Mouse (Mus musculus): Measurements from ENCODE around the gene Bcor. TPM values are rescaled to one million over a fixed set of nuclear protein-coding genes. Genes with fewer than 3 reads are reported as not detected.

Gene Bcor
- total RNA-seq, 2 experiments from 2014 or later, result 14.7 to 20.1 TPM

DNA sequence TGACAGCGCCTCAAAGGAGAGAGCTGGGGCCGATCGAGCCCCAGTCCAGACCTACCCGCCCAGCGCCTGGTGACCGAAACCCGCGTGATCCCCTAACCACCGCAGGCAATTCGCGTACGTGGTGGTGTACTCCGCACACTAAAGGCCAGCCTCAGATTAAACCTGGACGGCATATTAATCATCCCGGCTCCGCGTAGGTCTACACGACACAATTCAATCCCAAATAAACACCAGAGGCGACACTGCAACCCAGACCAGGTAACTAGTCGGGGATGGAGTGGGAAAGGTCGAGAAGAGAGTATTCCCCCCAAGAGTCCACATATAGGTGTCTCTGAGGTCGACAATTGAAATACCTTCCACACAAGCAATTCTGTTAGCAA lies 82.6 kb downstream of the Bcor start:
- no peak for DNase-seq
- intact Hi-C loops (cut with DNase I; ENCODE audit: low total_unique reads), result no loop called here

DNA sequence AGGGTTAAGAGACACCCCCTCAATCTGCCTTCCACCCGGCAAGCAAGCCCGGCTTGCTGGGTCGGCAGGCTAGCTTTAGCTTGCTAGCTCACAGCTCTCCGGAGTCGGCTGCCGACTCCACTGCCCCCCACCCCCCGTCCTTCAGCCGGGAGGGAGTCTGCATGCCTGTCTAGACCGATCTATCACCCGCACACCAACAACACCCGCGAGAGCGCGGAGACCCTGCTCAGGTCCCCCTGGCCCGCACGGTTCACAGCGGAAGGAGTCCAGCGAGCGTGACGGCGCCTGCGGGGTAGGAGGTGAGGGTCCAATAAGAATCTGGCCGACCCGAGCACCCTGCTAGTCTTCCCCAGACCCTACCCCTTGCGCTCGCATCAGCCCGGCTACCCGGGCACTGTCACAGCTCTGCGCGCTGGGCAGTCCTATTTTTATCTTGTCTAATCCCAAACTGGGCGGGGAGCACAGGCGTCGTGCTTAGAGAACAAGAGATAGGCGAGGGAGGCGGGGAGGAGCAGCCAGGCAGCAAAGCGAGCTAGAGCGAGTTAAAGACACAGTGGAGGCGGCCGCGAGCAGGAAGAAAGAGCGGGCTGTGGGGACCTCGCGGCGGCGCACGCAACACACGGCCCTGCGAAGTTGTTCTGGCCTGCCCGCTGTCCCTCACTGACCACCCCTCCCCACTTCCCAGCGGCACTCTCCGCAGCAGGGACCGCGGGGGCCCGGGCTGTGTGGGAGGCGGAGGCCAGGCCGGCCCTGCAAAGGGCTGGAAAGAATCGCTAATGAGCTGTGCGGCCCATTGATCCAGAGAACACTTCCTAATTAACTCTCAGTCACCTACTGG lies 83.2 kb downstream of the Bcor start:
- intact Hi-C loops (cut with DNase I; ENCODE audit: low total_unique reads), result no loop called here
- peak; percentile 63 for DNase-seq

DNA sequence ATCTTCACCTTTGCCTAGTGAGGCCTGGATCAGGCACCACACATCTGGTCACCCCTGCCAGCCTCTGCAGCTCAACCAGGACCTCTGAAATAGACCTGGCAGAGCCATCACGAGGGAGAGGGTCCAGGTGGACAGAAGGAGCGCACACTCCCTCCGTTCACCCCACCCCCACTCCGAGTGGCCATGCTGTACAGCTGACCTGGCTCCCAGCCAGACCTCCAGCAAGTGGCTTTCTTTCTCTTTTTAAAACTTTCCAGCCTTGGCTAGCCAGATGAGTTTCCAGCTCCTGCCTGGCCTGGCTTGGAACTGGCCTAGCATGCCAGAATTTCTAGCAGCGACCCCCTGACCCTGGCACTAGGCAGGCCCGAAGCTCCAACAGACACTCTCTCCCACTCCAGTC lies 87.4 kb downstream of the Bcor start:
- DNase-seq, result no peak
- intact Hi-C loops (cut with DNase I; ENCODE audit: low total_unique reads), result no loop called here

DNA sequence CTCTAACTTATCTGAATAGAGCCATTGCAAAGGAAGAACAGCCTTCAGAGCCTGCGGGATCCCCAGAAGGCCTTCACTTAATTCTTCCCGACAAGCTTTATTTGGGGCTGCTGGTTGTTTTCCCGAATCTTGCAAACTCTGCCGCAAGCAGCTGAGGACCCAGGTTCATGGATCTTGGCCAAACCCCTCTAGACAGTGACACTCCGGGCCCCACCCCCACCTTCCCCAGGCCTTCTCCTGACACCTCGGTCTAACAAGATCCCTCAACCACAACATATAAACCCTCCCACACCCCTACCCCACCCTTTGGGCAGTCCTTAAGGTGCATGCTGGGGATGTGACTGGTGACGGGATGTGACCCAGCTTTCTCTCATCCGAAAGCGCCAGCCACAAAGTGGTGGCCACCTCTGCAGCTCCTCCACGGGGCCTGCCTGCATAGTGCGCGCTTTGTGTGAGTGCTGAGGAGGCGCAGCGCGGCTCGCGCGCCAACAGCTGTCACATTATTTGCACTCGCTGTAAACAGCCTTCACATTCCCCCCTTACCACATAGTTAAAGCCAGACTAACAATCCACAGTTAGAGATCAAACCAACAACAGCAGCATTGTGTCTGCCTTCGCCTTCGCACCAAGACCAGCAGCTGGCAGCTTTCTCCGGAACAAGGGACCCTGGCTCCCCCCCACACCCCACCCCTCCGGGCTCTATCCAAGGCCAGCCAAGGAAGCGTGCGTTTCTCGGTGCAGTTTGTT lies 91.0 kb downstream of the Bcor start:
- intact Hi-C loops (cut with DNase I; ENCODE audit: low total_unique reads), result no loop called here
- DNase-seq, result no peak

DNA sequence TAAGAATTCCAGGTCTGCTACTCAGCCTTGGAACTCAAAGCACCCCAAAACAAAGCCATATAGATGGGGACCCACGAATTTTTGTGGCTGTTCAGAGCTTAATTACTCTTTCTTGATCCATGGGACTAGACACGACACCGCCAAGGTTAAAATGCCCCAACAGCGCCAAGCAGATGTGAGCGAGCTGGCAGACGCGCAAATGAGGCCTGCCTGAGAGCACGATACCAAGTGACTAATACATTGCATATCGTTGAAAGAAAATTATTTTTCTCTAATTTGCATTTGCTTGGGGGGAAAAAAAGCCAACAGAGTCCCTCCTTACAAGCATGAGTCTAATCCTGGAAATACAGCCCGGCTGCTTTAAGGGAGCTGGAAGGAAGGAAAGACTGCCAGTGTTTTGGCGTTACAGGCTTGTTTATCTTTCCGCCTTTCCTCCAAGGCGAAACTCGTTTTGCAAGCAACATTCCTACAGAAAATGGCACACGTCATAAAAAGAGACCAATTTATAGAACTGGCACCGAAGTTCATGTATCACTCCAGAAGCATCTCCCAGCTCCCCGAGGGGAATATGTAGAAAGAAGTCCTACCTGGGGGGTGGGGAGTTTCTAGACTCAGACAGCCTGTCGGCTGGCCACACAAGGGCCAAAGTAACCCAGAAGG lies 92.2 kb downstream of the Bcor start:
- no peak for DNase-seq
- intact Hi-C loops (cut with DNase I; ENCODE audit: low total_unique reads), result no loop called here

DNA sequence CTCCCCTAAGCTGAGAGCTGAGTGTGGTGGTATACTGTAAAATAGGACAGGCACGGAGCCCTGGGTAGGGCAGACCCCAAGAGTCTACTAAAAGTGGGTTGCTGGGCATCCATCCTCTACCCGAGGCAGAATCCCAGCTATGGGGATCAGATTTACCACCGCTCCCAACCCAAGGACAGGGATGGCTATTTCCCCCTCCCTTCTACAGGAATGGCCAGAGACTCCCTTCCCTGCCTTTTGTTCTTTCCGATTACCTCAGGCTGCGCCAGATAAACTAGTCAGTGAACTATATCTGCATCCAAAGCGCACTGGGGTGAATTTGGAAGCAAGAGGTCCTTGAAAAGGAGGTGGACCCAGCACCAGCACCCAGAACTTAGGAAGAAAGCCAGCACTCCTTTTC lies 93.1 kb downstream of the Bcor start:
- no peak for DNase-seq
- intact Hi-C loops (cut with DNase I; ENCODE audit: low total_unique reads), result no loop called here

DNA sequence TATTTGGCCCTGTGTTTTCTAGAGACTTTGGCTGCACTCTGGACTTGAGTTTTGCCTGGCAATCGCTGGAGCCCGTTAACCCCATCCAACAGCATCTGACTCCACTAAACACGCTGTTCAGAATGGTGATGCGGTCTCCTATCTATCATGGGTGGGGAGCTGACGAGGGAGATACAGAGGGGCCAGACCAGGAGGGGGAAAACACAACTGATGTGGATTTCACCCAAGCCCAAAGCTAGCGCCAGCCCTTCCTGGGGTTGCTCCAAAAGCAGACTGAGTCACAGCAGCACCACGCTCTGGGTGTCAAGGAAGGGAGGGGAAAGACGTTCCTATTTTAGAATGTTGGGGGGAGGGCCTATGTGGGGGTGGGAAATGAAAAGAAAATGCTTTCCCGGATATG lies 94.4 kb downstream of the Bcor start:
- no peak for DNase-seq
- intact Hi-C loops (cut with DNase I; ENCODE audit: low total_unique reads), result no loop called here

DNA sequence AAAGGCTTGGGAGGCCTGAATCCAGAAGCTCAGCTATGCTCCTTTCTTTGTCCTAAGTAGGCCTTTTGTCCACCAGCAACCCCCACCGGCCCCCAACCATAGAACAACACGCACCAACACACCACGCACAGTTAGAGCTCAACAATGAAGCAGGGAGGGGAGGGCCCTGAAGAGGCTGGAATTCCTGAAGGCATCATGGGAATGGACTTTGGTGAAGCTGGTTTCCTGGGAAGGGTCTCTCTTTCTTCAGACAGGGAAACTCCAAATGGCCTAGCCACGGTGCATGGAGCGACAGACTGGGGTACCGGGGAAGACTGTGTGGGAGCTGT lies 97.3 kb downstream of the Bcor start:
- intact Hi-C loops (cut with DNase I; ENCODE audit: low total_unique reads), result no loop called here

DNA sequence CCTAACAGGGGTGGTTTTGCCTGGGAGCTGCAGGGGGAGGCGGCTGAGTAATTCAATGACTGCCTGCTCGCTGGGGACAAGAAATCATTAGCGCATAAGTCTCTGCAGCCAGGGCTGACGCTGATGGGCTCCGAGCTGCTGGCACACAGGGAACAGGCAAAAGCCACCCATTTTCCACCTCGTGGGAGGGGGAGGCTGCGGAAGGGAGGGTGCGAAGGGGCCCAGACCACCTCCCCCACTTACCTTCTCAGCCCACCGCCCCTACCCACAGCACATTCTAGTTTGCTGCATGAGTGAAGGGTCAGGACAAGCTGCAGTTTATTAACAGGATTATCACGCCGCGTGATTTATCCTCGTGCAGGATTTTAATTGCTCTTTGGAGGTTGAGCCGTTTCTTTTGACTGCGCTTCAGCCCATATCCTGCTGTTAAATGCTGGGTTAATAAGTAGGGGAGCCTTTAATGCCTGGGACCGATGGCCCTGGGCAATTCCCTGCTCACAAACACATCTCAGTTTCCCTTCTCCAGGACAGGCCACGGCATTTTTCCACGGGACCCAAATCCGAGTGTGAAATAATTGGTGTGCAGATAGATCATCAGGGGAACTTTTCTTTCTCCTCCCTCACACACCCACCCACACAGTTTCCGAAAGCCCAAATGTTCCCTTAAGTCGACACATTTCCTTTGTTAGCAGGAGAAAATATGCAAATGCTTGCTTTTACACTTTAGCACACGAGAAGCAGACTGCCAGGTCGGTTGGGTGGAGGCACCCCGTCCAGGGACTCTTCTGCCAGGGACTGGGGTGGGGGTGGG lies 97.8 kb downstream of the Bcor start:
- intact Hi-C loops (cut with DNase I; ENCODE audit: low total_unique reads), result no loop called here
- no peak for DNase-seq

More for the DNA sequence above, 97.3 kb downstream of the Bcor start:
- no peak for DNase-seq

DNA sequence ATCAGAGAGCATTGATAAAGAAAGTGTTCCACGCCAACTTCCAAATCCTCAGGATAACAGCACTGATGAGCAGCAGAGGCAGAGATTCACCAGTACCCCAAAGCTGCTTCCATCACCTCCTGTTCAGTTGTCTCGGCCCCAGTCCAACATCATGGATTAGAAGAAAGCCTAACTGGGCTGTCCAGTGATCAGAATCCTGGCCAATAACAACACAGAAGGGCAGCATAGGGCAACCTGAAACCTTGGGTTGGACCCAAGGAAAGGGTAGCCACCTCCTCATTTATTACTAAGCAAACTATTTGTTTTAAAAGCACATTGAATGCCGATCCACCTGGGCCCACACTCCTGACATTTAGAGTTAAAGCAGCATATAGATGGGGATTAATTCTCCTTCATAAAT lies 99.3 kb downstream of the Bcor start:
- DNase-seq, result no peak
- intact Hi-C loops (cut with DNase I; ENCODE audit: low total_unique reads), result no loop called here

DNA sequence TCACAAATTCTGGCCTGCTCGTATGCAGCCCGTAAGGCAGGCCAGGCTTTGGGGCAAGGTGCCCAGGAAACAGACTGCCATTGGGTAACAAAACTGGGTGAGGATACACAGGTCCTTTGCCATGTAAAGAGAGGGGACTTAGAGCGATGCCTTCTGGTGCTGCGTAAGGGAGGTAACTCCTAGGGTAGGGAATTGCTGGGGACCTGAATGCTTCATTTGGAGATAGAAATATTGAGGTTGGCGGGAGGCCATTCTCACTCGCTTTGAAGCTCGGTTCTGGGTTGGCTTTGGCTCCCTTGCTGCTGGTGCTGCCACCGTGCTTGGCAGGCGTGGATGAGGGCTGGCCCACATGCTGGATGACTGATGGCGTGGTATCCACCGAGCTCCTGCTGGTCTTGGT lies 102.9 kb downstream of the Bcor start:
- DNase-seq, result no peak
- intact Hi-C loops (cut with DNase I; ENCODE audit: low total_unique reads), result no loop called here

DNA sequence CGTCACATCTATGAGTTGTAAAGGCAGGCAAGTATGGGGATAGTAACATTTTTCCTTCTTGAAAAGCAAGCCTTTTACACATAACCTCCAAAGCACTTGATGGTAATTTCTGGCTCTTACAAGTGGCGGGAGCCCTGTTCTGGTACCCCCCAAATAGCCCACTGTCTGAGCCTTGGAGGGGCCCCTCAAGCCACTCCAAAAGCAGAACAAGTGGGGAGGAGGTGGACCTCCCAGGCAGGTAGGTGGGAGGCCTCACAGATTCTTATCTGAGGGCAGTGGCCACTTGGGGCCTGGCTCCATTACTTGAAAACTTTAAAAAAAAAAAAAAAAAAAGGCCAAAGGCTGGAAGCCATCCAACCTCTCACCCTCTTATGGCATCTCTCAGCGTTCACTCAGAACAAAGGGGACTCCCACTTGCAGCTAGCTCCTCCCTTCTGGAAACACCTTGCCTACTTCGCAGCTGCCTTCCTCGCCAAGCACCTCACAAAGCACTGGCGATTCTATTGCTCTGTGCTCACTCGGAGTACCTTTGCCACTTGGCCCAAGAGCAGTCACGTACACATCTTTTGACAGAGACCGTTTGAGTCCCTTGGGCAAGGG lies 106.7 kb downstream of the Bcor start:
- intact Hi-C loops (cut with DNase I; ENCODE audit: low total_unique reads), result no loop called here
- no peak for DNase-seq

DNA sequence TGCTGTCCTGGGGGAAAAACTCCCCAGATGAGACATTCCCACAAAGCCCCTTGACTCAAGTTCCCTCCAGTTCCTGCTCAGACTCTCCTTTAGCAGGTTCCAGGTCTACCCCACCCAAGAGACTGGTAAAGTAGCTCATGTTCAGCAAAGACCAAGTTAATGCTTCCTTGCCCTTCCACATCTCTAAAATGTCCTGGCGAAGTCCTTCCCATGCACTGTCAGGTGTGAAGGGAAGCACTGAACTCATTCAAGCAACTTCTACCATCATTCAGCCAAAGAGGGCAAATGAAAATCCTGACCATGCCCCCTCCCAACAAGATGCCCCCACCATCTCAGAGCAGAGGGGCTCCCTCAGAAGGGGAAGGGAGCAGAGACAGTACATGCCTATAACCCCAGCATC lies 107.5 kb downstream of the Bcor start:
- intact Hi-C loops (cut with DNase I; ENCODE audit: low total_unique reads), result no loop called here
- DNase-seq, result no peak

DNA sequence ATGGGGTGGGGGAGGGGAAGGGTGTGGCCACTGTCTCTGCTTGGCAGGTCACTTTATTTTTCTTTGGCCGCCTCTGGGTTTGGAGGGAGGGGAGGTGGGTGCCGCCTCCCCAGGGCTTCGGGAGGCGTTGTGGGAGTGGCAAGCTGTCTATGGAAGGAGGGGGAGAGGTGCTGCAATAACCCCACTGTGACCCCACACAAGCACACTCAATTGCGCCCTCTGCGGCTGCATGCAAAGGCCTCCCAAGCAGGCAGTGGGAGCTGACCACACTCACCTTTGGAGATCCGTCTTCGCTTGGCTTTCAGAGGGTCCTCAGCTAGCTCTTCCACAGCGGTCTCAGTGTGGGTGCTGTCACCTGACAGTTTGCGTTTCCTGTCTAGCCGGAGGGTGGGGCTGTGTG lies 111.4 kb downstream of the Bcor start:
- intact Hi-C loops (cut with DNase I; ENCODE audit: low total_unique reads), result no loop called here
- DNase-seq, result no peak

DNA sequence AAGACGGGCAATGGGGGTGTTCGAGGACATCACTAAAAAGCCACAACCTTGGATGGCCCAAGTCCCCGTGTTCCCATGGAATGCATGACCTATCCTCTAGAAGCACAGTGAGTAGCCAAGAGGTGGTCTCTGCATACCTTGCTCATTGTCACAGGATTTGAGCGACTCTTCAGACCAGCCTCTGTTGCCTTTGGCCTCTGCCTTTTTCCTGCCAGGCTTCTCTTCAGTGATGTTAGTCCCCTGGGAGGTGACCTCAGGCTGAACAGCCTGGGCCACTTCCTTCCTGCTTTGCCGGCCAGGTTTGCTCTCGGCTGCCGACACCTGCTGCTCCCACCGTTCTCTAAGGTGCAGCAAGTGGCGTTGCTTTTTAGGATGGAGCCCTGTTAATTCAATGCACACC lies 112.0 kb downstream of the Bcor start:
- intact Hi-C loops (cut with DNase I; ENCODE audit: low total_unique reads), result no loop called here
- DNase-seq, result no peak

DNA sequence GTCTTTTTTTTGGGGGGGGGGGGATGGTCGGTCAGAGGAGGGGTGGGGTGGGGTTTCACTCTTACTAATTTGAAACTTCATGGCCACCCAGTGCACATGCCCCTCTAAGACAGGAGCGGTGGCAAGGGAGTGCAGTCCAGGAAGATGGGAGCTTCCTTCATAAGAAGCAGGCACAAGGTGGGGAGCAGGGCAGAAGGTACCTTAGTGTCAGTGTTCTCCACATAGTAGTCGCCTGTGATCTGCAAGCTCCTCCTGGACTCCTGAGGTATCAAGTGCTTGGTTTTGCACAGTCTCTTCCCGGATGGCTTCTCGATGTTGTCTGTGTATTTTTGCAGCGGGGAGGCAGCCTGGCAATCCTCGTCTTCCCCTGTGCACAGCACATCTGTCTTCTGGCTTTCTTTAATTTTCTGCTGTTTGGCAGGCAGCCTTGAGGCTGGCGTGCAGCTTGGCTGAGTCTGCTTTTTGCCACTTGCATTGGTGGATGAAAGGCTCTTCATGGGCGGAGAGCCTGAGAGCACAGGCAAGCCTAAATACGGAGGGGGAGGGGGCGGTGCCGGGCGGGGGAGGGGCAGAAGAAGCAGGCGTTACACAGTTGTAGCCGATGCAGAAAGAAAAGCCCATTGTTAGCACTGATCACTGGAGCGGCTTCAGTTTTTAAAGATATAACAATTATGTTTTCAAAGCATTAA lies 112.8 kb downstream of the Bcor start:
- DNase-seq, result no peak
- intact Hi-C loops (cut with DNase I; ENCODE audit: low total_unique reads), result no loop called here

DNA sequence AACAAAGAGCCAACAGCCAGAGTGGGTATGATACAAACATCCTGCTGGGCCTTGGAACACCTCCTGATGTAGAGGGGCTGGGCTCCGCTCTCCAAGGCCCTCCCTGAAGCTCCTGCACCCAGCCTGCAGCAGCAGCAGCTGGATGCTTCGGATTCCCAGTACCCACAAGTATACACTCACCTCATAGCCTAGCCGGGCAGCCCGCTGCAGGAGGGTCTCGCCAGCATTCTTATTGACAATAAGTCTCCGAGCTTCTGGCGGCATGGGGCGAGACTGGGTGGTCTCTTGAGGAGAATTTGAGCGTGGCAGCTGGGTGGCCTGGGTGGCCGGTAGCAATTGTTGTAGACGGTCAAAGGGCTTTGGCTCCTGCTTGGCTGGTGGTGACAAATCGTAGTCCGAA lies 113.5 kb downstream of the Bcor start:
- intact Hi-C loops (cut with DNase I; ENCODE audit: low total_unique reads), result no loop called here
- DNase-seq, result no peak

DNA sequence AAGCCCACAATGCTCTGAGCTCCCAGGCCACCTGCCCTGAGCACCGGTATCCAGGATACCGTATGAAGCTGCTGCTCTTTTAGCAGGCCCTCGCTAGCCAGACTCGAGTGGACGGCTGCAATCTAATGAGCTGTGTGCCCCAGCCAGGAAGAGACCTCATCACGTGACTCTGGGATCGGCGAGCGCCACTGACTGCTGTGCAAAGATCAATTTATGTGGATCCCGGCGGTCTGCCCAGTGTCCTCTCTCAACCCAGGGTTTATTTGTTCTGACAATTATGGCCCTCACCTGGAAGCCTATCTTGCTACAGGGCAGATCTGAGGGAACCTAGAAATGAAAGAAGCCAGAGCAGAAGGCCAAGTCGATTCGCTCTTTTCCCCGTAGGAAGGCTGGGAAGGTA lies 116.8 kb downstream of the Bcor start:
- intact Hi-C loops (cut with DNase I; ENCODE audit: low total_unique reads), result no loop called here
- no peak for DNase-seq

DNA sequence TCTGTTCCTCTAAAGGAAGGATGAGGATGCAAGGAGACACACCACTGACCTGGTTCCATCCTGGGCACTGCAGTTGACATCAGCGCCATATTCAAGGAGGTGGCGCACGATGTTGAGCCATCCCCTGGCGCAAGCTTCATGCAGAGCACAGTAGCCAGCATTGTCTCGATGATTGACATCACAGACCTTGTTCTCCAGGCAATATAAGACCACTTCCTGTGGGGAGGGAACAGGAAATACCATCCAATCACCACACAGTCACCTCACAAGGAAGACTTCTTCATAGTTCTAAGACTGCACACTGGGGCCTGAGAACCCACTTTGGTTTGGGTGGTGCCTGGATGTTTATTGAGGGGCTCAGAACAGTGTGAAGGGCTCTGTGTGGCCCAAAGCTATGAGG lies 118.7 kb downstream of the Bcor start:
- intact Hi-C loops (cut with DNase I; ENCODE audit: low total_unique reads), result no loop called here
- DNase-seq, result no peak
